Mouse (Mus musculus) small intestine, adult 2 months (tissue): Measurements from ENCODE around the gene Atp8a2. TPM values are rescaled to one million over a fixed set of nuclear protein-coding genes. Genes with fewer than 3 reads are reported as not detected.

Source experiments
- H3K27ac ChIP-seq: fragments of 200-500 bp; 2 replicates; pipeline ENCODE4 v1.5.1; 2012; ENCODE audit warnings: low read depth, low read length, control low read depth, inconsistent platforms; ENCODE audit not compliant: insufficient read depth
- H3K27me3 ChIP-seq: fragments of 200-500 bp; 2 replicates; pipeline ENCODE4 v1.6.1; 2012; ENCODE audit warnings: mild to moderate bottlenecking, moderate library complexity, low read length, inconsistent platforms; ENCODE audit not compliant: control insufficient read depth, insufficient read depth
- H3K36me3 ChIP-seq: fragments of 200-500 bp; 2 replicates; pipeline ENCODE4 v1.6.1; 2012; ENCODE audit warnings: mild to moderate bottlenecking, low read length, control low read depth, inconsistent platforms; ENCODE audit not compliant: control insufficient read depth, insufficient read depth
- H3K4me1 ChIP-seq: fragments of 200-500 bp; 2 replicates; pipeline ENCODE4 v1.6.1; 2012; ENCODE audit warnings: low read length, inconsistent platforms, mixed read lengths; ENCODE audit not compliant: control insufficient read depth, insufficient read depth, insufficient read length
- H3K4me3 ChIP-seq: fragments of 200-500 bp; 2 replicates; pipeline ENCODE4 v1.5.1; 2012; ENCODE audit warnings: low read depth, mild to moderate bottlenecking, control low read depth, inconsistent platforms, low read length, moderate library complexity
- CTCF ChIP-seq: fragments of 200-500 bp; IDR thresholded peaks from 2 replicates; pipeline ENCODE4 v1.5.1; 2012; ENCODE audit warnings: low read depth, mild to moderate bottlenecking, control low read depth, inconsistent platforms, low read length, moderate library complexity, mixed read lengths; ENCODE audit not compliant: insufficient replicate concordance, insufficient read length; ENCODE audit errors: extremely low read depth
- POLR2A ChIP-seq: fragments of 200-500 bp; IDR thresholded peaks from 2 replicates; pipeline ENCODE4 v1.6.1; 2012; ENCODE audit warnings: low read depth, mild to moderate bottlenecking, control low read depth, inconsistent platforms, low read length, moderate library complexity
- WGBS: fragments of 180-500 bp; shearing (Covaris S2); methylation state at CpG from one replicate; pipeline ENCODE4 v1.1.7; 2018; 5-methylcytosine and 5-hydroxymethylcytosine counted together
- polyA plus RNA-seq: library from polyadenylated mRNA; depleted of rRNA; stranded (reverse); fragments of >200 nt; gene quantifications from 2 replicates; pipeline ENCODE4 v1.2.3, GENCODE M21; 2012

Atp8a2 gene
- polyA plus RNA-seq, 1 experiment: 3.7 TPM

DNA sequence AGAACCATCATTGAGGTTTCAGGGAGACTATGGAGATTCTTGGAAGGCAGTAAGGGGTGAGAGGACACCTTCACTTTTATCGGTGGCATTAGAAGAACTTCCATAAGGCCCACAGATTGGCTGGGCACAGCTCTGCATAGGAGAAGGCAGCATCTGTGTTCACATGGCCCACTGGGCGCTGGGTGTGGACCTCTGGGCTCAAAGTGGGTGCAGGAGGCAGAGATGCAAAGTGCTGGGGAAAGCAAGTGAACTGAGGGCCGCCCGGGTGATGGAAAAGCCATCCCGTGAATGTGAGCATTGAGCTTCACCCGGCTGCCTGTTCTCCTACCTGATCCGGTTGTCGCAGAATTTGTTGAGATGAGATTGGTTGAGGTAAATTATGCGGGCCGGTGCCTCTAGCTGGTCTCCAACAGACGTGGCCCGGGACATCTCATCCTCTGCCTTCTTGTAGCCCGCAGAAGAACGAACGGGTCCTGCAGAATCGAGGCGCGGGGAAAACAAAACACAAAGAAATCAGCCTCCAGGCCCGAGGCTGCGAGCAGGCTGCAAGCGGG lies 110.6 kb downstream of the Atp8a2 start:
- no peak for TF ChIP-seq CTCF
- no peak for TF ChIP-seq POLR2A
- Histone ChIP-seq H3K27me3 (no peaks in the 10 kb centered on the region), H3K4me3 (peak overlapping the region; percentile 51), H3K27ac (no peak overlapping the region), H3K36me3 (no peaks in the 10 kb centered on the region), H3K4me1 (peaks cover 9% of the 10 kb centered on the region)
- WGBS: 8% methylated on average over 21 of the region's 21 CpGs

DNA sequence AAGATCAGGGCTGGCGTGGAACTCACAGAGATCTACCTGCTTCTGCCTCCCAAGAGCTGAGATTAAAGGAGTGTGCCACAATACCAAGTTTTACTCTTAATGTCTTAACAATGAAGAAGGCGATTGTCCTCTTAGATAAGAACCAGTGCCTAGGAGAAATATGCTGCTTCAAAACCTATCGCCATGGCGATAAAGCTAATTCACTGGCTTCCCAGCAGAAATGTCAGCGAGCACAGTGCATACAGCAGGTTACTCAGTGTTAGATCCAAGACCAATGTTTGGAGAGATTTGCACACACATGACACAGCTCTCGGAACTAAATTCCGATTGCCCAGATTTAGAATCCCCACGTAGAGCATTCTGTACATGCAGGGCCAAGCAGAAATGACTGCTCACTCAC lies 114.2 kb downstream of the Atp8a2 start:
- Histone ChIP-seq H3K27ac (no peak overlapping the region), H3K27me3 (no peaks in the 10 kb centered on the region), H3K36me3 (no peaks in the 10 kb centered on the region), H3K4me3 (no peak overlapping the region), H3K4me1 (peaks cover 9% of the 10 kb centered on the region)
- TF ChIP-seq POLR2A: no peak
- TF ChIP-seq CTCF: no peak
- WGBS: 89% methylated on average over 8 of the region's 8 CpGs

DNA sequence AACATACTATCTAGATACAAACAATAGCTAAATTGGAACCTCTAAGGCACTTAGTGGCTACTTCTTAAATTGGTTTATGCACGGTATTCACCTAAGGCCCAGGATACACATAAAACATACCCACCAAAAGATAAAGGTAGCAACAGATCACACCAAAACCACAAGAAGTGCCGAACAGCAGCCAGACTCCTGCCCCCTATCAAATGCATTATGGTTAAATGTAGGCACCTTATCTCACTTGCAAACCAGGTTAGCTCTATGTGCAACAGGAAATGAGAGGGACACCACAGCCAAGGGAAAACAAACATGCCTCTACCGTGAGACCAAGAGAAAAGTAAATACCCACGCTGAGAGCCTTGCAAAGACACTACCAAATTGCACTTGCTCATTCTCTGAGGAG lies 124.5 kb downstream of the Atp8a2 start:
- whole genome bisulfite sequencing: 68% methylated on average over 4 of the region's 4 CpGs
- H3K4me1 ChIP-seq: no peaks in the 10 kb centered on the region
- H3K4me3 ChIP-seq: no peak overlapping the region
- H3K27me3 ChIP-seq: no peaks in the 10 kb centered on the region
- no peaks in the 10 kb centered on the region for H3K36me3 ChIP-seq
- H3K27ac ChIP-seq: no peak overlapping the region
- TF ChIP-seq CTCF: no peak
- no peak for TF ChIP-seq POLR2A

DNA sequence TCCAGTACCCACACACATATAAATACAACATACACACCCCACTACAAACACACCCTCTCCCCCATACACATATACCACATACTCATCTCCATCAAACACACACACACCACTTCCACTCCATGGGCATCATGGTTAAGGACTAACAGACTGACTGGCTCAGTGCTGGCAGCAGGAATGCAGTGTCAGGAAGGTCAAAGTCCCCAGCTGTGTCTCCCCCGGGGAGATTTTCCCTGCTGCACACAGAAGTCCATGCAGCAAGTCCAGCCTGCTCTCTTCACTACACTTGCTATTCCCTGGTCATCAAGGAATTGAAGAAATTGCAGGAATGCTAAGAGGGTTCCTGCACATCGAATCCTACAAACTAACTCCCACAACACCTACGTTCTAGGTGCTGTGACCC lies 131.8 kb downstream of the Atp8a2 start:
- H3K27ac ChIP-seq: no peak overlapping the region
- H3K4me3 ChIP-seq: no peak overlapping the region
- H3K27me3 ChIP-seq: no peaks in the 10 kb centered on the region
- no peaks in the 10 kb centered on the region for H3K4me1 ChIP-seq
- H3K36me3 ChIP-seq: no peaks in the 10 kb centered on the region
- TF ChIP-seq CTCF: no peak
- TF ChIP-seq POLR2A: no peak
- WGBS: 59% methylated on average over 3 of the region's 3 CpGs

DNA sequence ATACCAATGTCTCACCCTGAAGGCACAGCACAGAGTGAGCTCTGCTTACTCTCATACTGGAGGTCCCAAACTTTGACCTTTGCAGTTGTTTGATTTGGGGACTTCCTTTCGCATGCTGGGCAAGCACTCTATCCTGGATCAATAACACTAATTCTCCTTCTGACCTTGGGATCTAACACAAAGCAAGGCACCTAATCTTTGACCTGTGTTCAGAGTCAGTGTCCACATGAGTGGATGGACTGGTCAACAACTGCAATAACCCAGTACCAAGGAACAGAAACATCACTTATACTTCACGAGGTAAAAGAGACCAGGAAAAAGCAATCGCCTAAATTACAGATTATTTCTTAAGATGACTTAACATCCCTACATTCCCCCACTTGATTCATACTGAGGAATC lies 136.0 kb downstream of the Atp8a2 start:
- Histone ChIP-seq H3K27me3 (no peaks in the 10 kb centered on the region), H3K4me3 (no peak overlapping the region), H3K36me3 (no peaks in the 10 kb centered on the region), H3K27ac (no peak overlapping the region), H3K4me1 (no peaks in the 10 kb centered on the region)
- 76% methylated on average over 3 of the region's 3 CpGs for WGBS
- TF ChIP-seq CTCF (no peak), POLR2A (no peak)

DNA sequence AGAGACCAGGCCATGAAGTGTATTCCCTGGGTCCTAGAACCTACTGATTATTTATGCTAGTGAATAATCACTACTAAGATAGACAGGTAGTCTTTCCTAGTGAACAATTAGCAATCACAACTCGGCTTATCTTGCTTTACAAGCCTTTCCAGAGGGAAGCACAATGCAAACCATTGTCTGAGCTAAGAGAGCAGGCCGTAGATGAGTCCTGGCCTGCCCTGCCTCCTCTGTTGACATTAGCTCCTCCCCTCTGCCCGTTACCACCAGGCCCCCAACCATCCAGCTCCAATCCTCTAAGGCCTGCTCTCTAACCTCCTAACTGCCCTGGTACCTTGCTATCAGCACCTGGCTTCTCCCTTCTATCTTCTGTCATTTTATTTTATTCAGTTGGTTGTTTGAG lies 138.1 kb downstream of the Atp8a2 start:
- WGBS: 16% methylated on average over 3 of the region's 3 CpGs
- no peaks in the 10 kb centered on the region for H3K27me3 ChIP-seq

DNA sequence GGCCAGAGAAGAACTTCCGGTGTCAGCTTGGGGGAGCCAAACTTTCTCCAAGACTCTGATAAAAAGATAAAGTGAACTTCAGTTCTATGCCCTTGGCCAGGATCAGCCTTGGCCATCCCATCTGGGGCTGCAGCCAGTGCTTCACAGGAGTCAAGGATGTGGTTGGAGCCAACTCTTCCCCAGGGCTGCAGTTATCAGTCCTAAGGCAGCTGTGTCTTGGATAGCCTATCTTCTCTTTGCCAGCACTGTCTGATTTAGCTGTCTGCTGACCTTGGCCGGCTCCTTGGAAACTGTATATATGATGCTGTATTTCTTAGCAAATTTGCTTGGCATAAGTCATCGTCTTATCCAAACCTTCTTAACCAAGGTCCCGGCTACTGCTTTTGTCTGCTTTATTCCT lies 141.7 kb downstream of the Atp8a2 start:
- H3K27me3 ChIP-seq: no peaks in the 10 kb centered on the region
- TF ChIP-seq CTCF (no peak), POLR2A (no peak)

More for the DNA sequence above, 138.1 kb downstream of the Atp8a2 start:
- Histone ChIP-seq H3K4me1 (no peaks in the 10 kb centered on the region), H3K27ac (no peak overlapping the region), H3K4me3 (no peak overlapping the region), H3K36me3 (no peaks in the 10 kb centered on the region)
- TF ChIP-seq POLR2A: no peak
- TF ChIP-seq CTCF: no peak

More for the DNA sequence above, 141.7 kb downstream of the Atp8a2 start:
- Histone ChIP-seq H3K4me1 (no peaks in the 10 kb centered on the region), H3K36me3 (no peaks in the 10 kb centered on the region), H3K4me3 (no peak overlapping the region), H3K27ac (no peak overlapping the region)
- WGBS: 92% methylated on average over 4 of the region's 4 CpGs
